Comparison of ENCODE assay signal across 8 mouse cellular contexts in genomic region chr11:100758707-100759610, GRCm38 (mm10). TPM values are rescaled to one million over a fixed set of nuclear protein-coding genes. Genes with fewer than 3 reads are reported as not detected.
A peak's percentile ranks its signal among the peaks of the same experiment; 100 is the strongest.
DNase-seq lines count a peak whose midpoint lies in the region; ATAC-seq and TF ChIP-seq lines count a peak whose summit lies in the region.
"Had no signal": no experiment of that assay in that cellular context is flagged by ENCODE, and none has a peak within 500 bp of the region (broad histone marks: within the 10 kb centered on the region; RNA-seq: fewer than 3 reads in every experiment).

No protein-coding gene starts in this region.

- TF ChIP-seq CTCF in CH12.LX (conservative IDR thresholded peaks at IDR 0.05 in 1 of 2, IDR thresholded peaks at IDR 0.05 in 1 of 2; ENCODE audit: low read depth in 2 of 2, low read length in 2 of 2) = no peak

- peak overlapping the region; percentile 20; the same call in 1 of the 2 replicates for H3K9ac ChIP-seq in CH12.LX (ENCODE audit: insufficient read depth, low read depth)
- H3K9ac ChIP-seq in hindbrain, embryonic 12.5 days = peak overlapping the region; percentile 54
- no peak overlapping the region for H3K9ac ChIP-seq in liver, embryonic 13.5 days
- peak overlapping the region; percentile 52 for H3K9ac ChIP-seq in neural tube, embryonic 11.5 days (ENCODE audit: low read length)

- peak overlapping the region; percentile 46 to 61 (median 53) for H3K4me3 ChIP-seq in CH12.LX (replicated peaks in 1 of 3; ENCODE audit: low read depth in 2 of 3, low read length in 2 of 3, poor library complexity in 1 of 3)
- H3K4me3 ChIP-seq in hindbrain, embryonic 12.5 days = peak overlapping the region; percentile 41
- H3K4me3 ChIP-seq in liver, embryonic 13.5 days (replicated peaks) = peak overlapping the region; percentile 49
- peak overlapping the region; percentile 38 for H3K4me3 ChIP-seq in neural tube, embryonic 11.5 days (ENCODE audit: low read depth, low read length)

- DNase-seq in 3T3-L1 (ENCODE audit: low read depth, low spot score) (peak; percentile 45), CH12.LX (ENCODE audit: extremely low read depth) (no peak)
- DNase-seq in embryo, embryonic 9.5 days (ENCODE audit: extremely low spot score) = peak; percentile 78
- peak; percentile 38 for DNase-seq in liver, embryonic 13.5 days
- peak; percentile 75 for DNase-seq in neural tube, embryonic 11.5 days (ENCODE audit: low spot score)

- peaks cover 9 to 27% of the 10 kb centered on the region in 2 experiments for H3K36me3 ChIP-seq in CH12.LX (replicated peaks in 1 of 2; ENCODE audit: control insufficient read depth in 1 of 2, insufficient read depth in 1 of 2, low read length in 1 of 2)
- H3K36me3 ChIP-seq in hindbrain, embryonic 12.5 days = peaks cover 10% of the 10 kb centered on the region; the same call in 1 of the 2 replicates
- no peaks in the 10 kb centered on the region for H3K36me3 ChIP-seq in liver, embryonic 13.5 days
- no peaks in the 10 kb centered on the region for H3K36me3 ChIP-seq in neural tube, embryonic 11.5 days (ENCODE audit: control insufficient read depth, insufficient read depth, low read length)

- H3K4me2 ChIP-seq in CH12.LX (ENCODE audit: insufficient read depth, low read depth, poor library complexity, severe bottlenecking) = peak overlapping the region; percentile 86
- H3K4me2 ChIP-seq in hindbrain, embryonic 12.5 days (replicated peaks) = peak overlapping the region; percentile 78
- H3K4me2 ChIP-seq in liver, embryonic 13.5 days = peak overlapping the region; percentile 71
- peak overlapping the region; percentile 62 for H3K4me2 ChIP-seq in neural tube, embryonic 11.5 days (ENCODE audit: low read depth)

- dilution Hi-C loops in CH12.LX (cut with MboI; ENCODE audit: extremely low pct_ligation_motif_present, extremely low pct_unique_long_range_greater_than_20kb, low sequenced_read_pairs) = no loop called here

- peak overlapping the region; percentile 8; the same call in 1 of the 2 replicates for H3K27ac ChIP-seq in CH12.LX (ENCODE audit: insufficient read depth, low read depth)
- peak overlapping the region; percentile 24 for H3K27ac ChIP-seq in hindbrain, embryonic 12.5 days
- H3K27ac ChIP-seq in liver, embryonic 13.5 days = no peak overlapping the region
- H3K27ac ChIP-seq in neural tube, embryonic 11.5 days (ENCODE audit: low read depth, low read length) = no peak overlapping the region

- under 1% methylated on average over 35 of the region's 35 CpGs for WGBS in hindbrain, embryonic 12.5 days
- WGBS in liver, embryonic 13.5 days (ENCODE audit: insufficient replicate concordance) = 2% methylated on average over 35 of the region's 35 CpGs
- WGBS in neural tube, embryonic 11.5 days = 2% methylated on average over 35 of the region's 35 CpGs

- no peaks in the 10 kb centered on the region for H3K9me3 ChIP-seq in CH12.LX (replicated peaks; ENCODE audit: low read length)
- H3K9me3 ChIP-seq in hindbrain, embryonic 12.5 days (replicated peaks) = no peaks in the 10 kb centered on the region
- H3K9me3 ChIP-seq in liver, embryonic 13.5 days (replicated peaks) = no peaks in the 10 kb centered on the region
- no peaks in the 10 kb centered on the region for H3K9me3 ChIP-seq in neural tube, embryonic 11.5 days (ENCODE audit: control insufficient read depth, low read length)

- TF ChIP-seq EP300 in CH12.LX (IDR thresholded peaks at IDR 0.05; ENCODE audit: low read length) = no peak

- no peak for TF ChIP-seq POLR2A in CH12.LX (IDR thresholded peaks at IDR 0.05; ENCODE audit: low read depth, low read length)

- no peaks in the 10 kb centered on the region for H3K79me2 ChIP-seq in CH12.LX (replicated peaks; ENCODE audit: control insufficient read depth, extremely low read depth, insufficient read depth, poor library complexity, severe bottlenecking)

- in situ Hi-C loops in CH12.LX (cut with MboI; ENCODE audit: low pct_ligation_motif_present, low pct_unique_long_range_greater_than_20kb, low sequenced_read_pairs) = no loop called here

- peaks cover 26 to 57% of the 10 kb centered on the region in 2 experiments for H3K4me1 ChIP-seq in CH12.LX (ENCODE audit: control insufficient read depth in 1 of 2, insufficient read depth in 2 of 2)
- H3K4me1 ChIP-seq in hindbrain, embryonic 12.5 days = peaks cover 17% of the 10 kb centered on the region
- H3K4me1 ChIP-seq in liver, embryonic 13.5 days (replicated peaks) = peaks cover 32% of the 10 kb centered on the region
- H3K4me1 ChIP-seq in neural tube, embryonic 11.5 days (ENCODE audit: control insufficient read depth, insufficient read depth, low read length) = 0 out of 2 replicates have a peak, but pooled peaks cover 4% of the 10 kb centered on the region

- TF ChIP-seq RAD21 in CH12.LX (IDR thresholded peaks at IDR 0.05; ENCODE audit: low read depth, low read length) = no peak

- peaks cover 12% of the 10 kb centered on the region for H3K27me3 ChIP-seq in CH12.LX (replicated peaks)
- H3K27me3 ChIP-seq in hindbrain, embryonic 12.5 days = peaks cover 41% of the 10 kb centered on the region
- peaks cover 90% of the 10 kb centered on the region for H3K27me3 ChIP-seq in liver, embryonic 13.5 days
- H3K27me3 ChIP-seq in neural tube, embryonic 11.5 days (ENCODE audit: control insufficient read depth, insufficient read depth, low read length) = peaks cover 16% of the 10 kb centered on the region

- peak; percentile 61 for ATAC-seq in hindbrain, embryonic 12.5 days (ENCODE audit: low FRiP score)
- ATAC-seq in liver, embryonic 13.5 days (ENCODE audit: low read depth) = no peak
- ATAC-seq in neural tube, embryonic 11.5 days (ENCODE audit: insufficient read depth, low FRiP score, low TSS enrichment) = no peak
- ATAC-seq in cerebellum, adult (ENCODE audit: insufficient number of reproducible peaks, low FRiP score, low TSS enrichment) = no peak

TF ChIP-seq in CH12.LX, 34 proteins besides CTCF, POLR2A, EP300 and RAD21:
- TF ChIP-seq NRF1 (IDR thresholded peaks at IDR 0.05; ENCODE audit: low read depth, low read length) = 0 out of 2 replicates have a peak, but pooled peaks have one; percentile 14
- no peak for TF ChIP-seq NELFE (IDR thresholded peaks at IDR 0.05; ENCODE audit: low read depth, low read length)

RNA-seq across cellular contexts. Expression of gene Kcnh4, which starts 0.8 kb away (rescaled TPM):
- total RNA-seq in CH12.LX (2012; rRNA removed) = 1.8 and 2.2 TPM in 2 replicates
- total RNA-seq in CH12.LX (2014; rRNA removed) = 0.87 and 1.0 TPM in 2 replicates
- polyA plus RNA-seq in CH12.LX (2012; ENCODE audit: insufficient read length, low read depth) = 3.4 and 4.0 TPM in 2 replicates
- 6.0 and 6.2 TPM in 2 replicates for polyA plus RNA-seq in hindbrain, embryonic 12.5 days (2016; fragmentation: Nextera tagmentation; extraction: Ambion mirVana)
- polyA plus RNA-seq in liver, embryonic 13.5 days (2015; fragmentation: Nextera tagmentation; extraction: Ambion mirVana) = not detected in 2 replicates
- 2.2 and 2.4 TPM in 2 replicates for polyA plus RNA-seq in neural tube, embryonic 11.5 days (2014; fragmentation: Nextera tagmentation; extraction: Ambion mirVana)

RNA-seq across cellular contexts. Expression of gene Hcrt, which starts 3.8 kb away (rescaled TPM):
- total RNA-seq in CH12.LX (2012; rRNA removed) (not detected in 2 replicates), CH12.LX (2014; rRNA removed) (not detected in 2 replicates)
- polyA plus RNA-seq in CH12.LX (2012; ENCODE audit: insufficient read length, low read depth) = not detected in 2 replicates
- not detected in 2 replicates for polyA plus RNA-seq in hindbrain, embryonic 12.5 days (2016; fragmentation: Nextera tagmentation; extraction: Ambion mirVana)
- not detected in 2 replicates for polyA plus RNA-seq in liver, embryonic 13.5 days (2015; fragmentation: Nextera tagmentation; extraction: Ambion mirVana)
- polyA plus RNA-seq in neural tube, embryonic 11.5 days (2014; fragmentation: Nextera tagmentation; extraction: Ambion mirVana) = not detected in 2 replicates
- total RNA-seq: gastrocnemius, postnatal 4 days had no signal

RNA-seq across cellular contexts. Expression of gene Ghdc, which starts 11.8 kb away (rescaled TPM):
- total RNA-seq in CH12.LX (2012; rRNA removed) (16.6 and 17.0 TPM in 2 replicates), CH12.LX (2014; rRNA removed) (10.9 and 11.5 TPM in 2 replicates)
- polyA plus RNA-seq in CH12.LX (2012; ENCODE audit: insufficient read length, low read depth) = 16.7 and 17.9 TPM in 2 replicates
- polyA plus RNA-seq in hindbrain, embryonic 12.5 days (2016; fragmentation: Nextera tagmentation; extraction: Ambion mirVana) = 4.4 and 4.7 TPM in 2 replicates
- 1.4 and 2.4 TPM in 2 replicates for polyA plus RNA-seq in liver, embryonic 13.5 days (2015; fragmentation: Nextera tagmentation; extraction: Ambion mirVana)
- 2.2 and 2.4 TPM in 2 replicates for polyA plus RNA-seq in neural tube, embryonic 11.5 days (2014; fragmentation: Nextera tagmentation; extraction: Ambion mirVana)

RNA-seq across cellular contexts. Expression of gene Rab5c, which starts 20.9 kb away (rescaled TPM):
- total RNA-seq in CH12.LX (2012; rRNA removed) = 121 and 144 TPM in 2 replicates
- total RNA-seq in CH12.LX (2014; rRNA removed) = 135 and 150 TPM in 2 replicates
- polyA plus RNA-seq in CH12.LX (2012; ENCODE audit: insufficient read length, low read depth) = 144 and 156 TPM in 2 replicates
- 17.7 and 19.9 TPM in 2 replicates for polyA plus RNA-seq in hindbrain, embryonic 12.5 days (2016; fragmentation: Nextera tagmentation; extraction: Ambion mirVana)
- polyA plus RNA-seq in liver, embryonic 13.5 days (2015; fragmentation: Nextera tagmentation; extraction: Ambion mirVana) = 18.8 and 20.5 TPM in 2 replicates
- polyA plus RNA-seq in neural tube, embryonic 11.5 days (2014; fragmentation: Nextera tagmentation; extraction: Ambion mirVana) = 58.8 and 63.3 TPM in 2 replicates

RNA-seq across cellular contexts. Expression of gene Hspb9, which starts 45.3 kb away (rescaled TPM):
- total RNA-seq in CH12.LX (2012; rRNA removed) = not detected in 2 replicates
- not detected in 2 replicates for total RNA-seq in CH12.LX (2014; rRNA removed)
- 0.54 and 0.57 TPM in 2 replicates for polyA plus RNA-seq in CH12.LX (2012; ENCODE audit: insufficient read length, low read depth)
- polyA plus RNA-seq in hindbrain, embryonic 12.5 days (2016; fragmentation: Nextera tagmentation; extraction: Ambion mirVana) = 0.35 and 0.38 TPM in 2 replicates
- polyA plus RNA-seq in liver, embryonic 13.5 days (2015; fragmentation: Nextera tagmentation; extraction: Ambion mirVana) = 0.17 and 0.43 TPM in 2 replicates
- polyA plus RNA-seq in neural tube, embryonic 11.5 days (2014; fragmentation: Nextera tagmentation; extraction: Ambion mirVana) = not detected in 2 replicates
- total RNA-seq: gastrocnemius, postnatal 4 days had no signal

Comparison
In these comparisons a context has a peak if more than half of its experiments do, and no peak if none do; other contexts are left out.
1. H3K27ac ChIP-seq: peak in CH12.LX (single experiment) and hindbrain, embryonic 12.5 days (single experiment); none in liver, embryonic 13.5 days (single experiment) and neural tube, embryonic 11.5 days (single experiment).
2. Peak in every context shown above with its lines, with median percentiles within 50 percentile points of each other: H3K4me2 ChIP-seq and H3K4me3 ChIP-seq.